Mouse (Mus musculus) liver, embryonic 13.5 days (tissue): ENCODE results near the gene Pxdc1. TPM values are rescaled to one million over a fixed set of nuclear protein-coding genes. Genes with fewer than 3 reads are reported as not detected.

ENCODE experiments used
- ATAC-seq: fragments of 200-750 bp; cut with Nextera tagmentation; 2 replicates; pipeline ENCODE4 v1.8.0; 2017; ENCODE audit warnings: low read depth, mild to moderate bottlenecking, moderate number of reproducible peaks, moderate library complexity
- DNase-seq: peaks from one replicate; pipeline ENCODE4 v3.0.0; 2022
- H3K27ac ChIP-seq: fragments of 300-500 bp; sonication (generic); 2 replicates; pipeline ENCODE4 v1.5.1; 2015; ENCODE audit warnings: moderate library complexity, mild to moderate bottlenecking, inconsistent platforms
- H3K27me3 ChIP-seq: fragments of 300-500 bp; sonication (generic); 2 replicates; pipeline ENCODE4 v1.6.1; 2015; ENCODE audit warnings: mild to moderate bottlenecking, inconsistent platforms
- H3K36me3 ChIP-seq: fragments of 300-500 bp; sonication (generic); 2 replicates; pipeline ENCODE4 v1.6.1; 2015; ENCODE audit warnings: mild to moderate bottlenecking, inconsistent platforms
- H3K4me1 ChIP-seq: fragments of 300-500 bp; sonication (generic); replicated peaks from 2 replicates; pipeline ENCODE4 v1.6.1; 2015; ENCODE audit warnings: inconsistent platforms
- H3K4me2 ChIP-seq: fragments of 300-500 bp; sonication (generic); 2 replicates; pipeline ENCODE4 v1.6.1; 2015; ENCODE audit warnings: inconsistent platforms, mild to moderate bottlenecking, moderate library complexity
- H3K4me3 ChIP-seq: fragments of 300-500 bp; sonication (generic); replicated peaks from 2 replicates; pipeline ENCODE4 v1.5.1; 2015; ENCODE audit warnings: mild to moderate bottlenecking, inconsistent platforms
- H3K9ac ChIP-seq: fragments of 300-500 bp; sonication (generic); 2 replicates; pipeline ENCODE4 v1.6.1; 2015; ENCODE audit warnings: mild to moderate bottlenecking, inconsistent platforms
- H3K9me3 ChIP-seq: fragments of 300-500 bp; sonication (generic); replicated peaks from 2 replicates; pipeline ENCODE4 v1.6.1; 2016; ENCODE audit warnings: inconsistent platforms
- WGBS: fragments of 180-500 bp; shearing (Covaris S2); methylation state at CpG from one replicate; pipeline ENCODE4 v1.1.7; 2015; ENCODE audit not compliant: insufficient replicate concordance; 5-methylcytosine and 5-hydroxymethylcytosine counted together
- polyA plus RNA-seq: library from polyadenylated mRNA; unstranded; fragments of >200 nt; fragmentation: Nextera tagmentation; extraction: Ambion mirVana; gene quantifications from 2 replicates; pipeline ENCODE4 v1.2.1, GENCODE M21; 2015

Gene Pxdc1
- polyA plus RNA-seq, 1 experiment from 2014 or later, result 8.1 TPM

GRCm38 (mm10) chr13:34650371-34650770 lies 2.9 kb downstream of the Pxdc1 start:
- H3K4me2 ChIP-seq, result peak overlapping the region; percentile 62
- H3K4me3 ChIP-seq, result peak overlapping the region; percentile 61
- 44% methylated on average over 6 of the region's 6 CpGs for WGBS
- no peaks in the 10 kb centered on the region for H3K9me3 ChIP-seq
- no peak overlapping the region for H3K27ac ChIP-seq
- no peak for ATAC-seq
- no peaks in the 10 kb centered on the region for H3K36me3 ChIP-seq
- no peak for DNase-seq
- peaks cover 70% of the 10 kb centered on the region for H3K27me3 ChIP-seq
- peaks cover 21% of the 10 kb centered on the region for H3K4me1 ChIP-seq
- no peak overlapping the region for H3K9ac ChIP-seq

GRCm38 (mm10) chr13:34647751-34648150 lies 5.5 kb downstream of the Pxdc1 start:
- Histone ChIP-seq H3K4me1 (peaks cover 18% of the 10 kb centered on the region), H3K27me3 (peaks cover 46% of the 10 kb centered on the region), H3K4me3 (no peak overlapping the region), H3K27ac (no peak overlapping the region), H3K9me3 (no peaks in the 10 kb centered on the region), H3K4me2 (no peak overlapping the region), H3K9ac (no peak overlapping the region), H3K36me3 (no peaks in the 10 kb centered on the region)
- 29% methylated on average over 4 of the region's 4 CpGs for WGBS
- no peak for ATAC-seq
- no peak for DNase-seq

- Histone ChIP-seq H3K36me3 (no peaks in the 10 kb centered on the region), H3K27ac (no peak overlapping the region), H3K27me3 (peaks cover 41% of the 10 kb centered on the region), H3K9me3 (no peaks in the 10 kb centered on the region), H3K4me3 (no peak overlapping the region), H3K9ac (no peak overlapping the region), H3K4me1 (peaks cover 13% of the 10 kb centered on the region), H3K4me2 (no peak overlapping the region)
- DNase-seq, result no peak
- WGBS, result 58% methylated on average over 8 of the region's 8 CpGs
- no peak for ATAC-seq
These were observed 6.1 kb downstream of the Pxdc1 start for GRCm38 (mm10) chr13:34647221-34647620.

GRCm38 (mm10) chr13:34646240-34646750 lies 7.0 kb downstream of the Pxdc1 start:
- WGBS, result 74% methylated on average over 7 of the region's 7 CpGs
- DNase-seq, result no peak
- peaks cover 13% of the 10 kb centered on the region for H3K4me1 ChIP-seq

GRCm38 (mm10) chr13:34645519-34645918 lies 7.8 kb downstream of the Pxdc1 start:
- no peak overlapping the region for H3K4me3 ChIP-seq
- H3K4me1 ChIP-seq, result peaks cover 13% of the 10 kb centered on the region
- no peak overlapping the region for H3K27ac ChIP-seq
- ATAC-seq, result no peak
- no peak for DNase-seq
- H3K9ac ChIP-seq, result no peak overlapping the region
- no peak overlapping the region for H3K4me2 ChIP-seq
- H3K9me3 ChIP-seq, result no peaks in the 10 kb centered on the region
- 73% methylated on average over 5 of the region's 5 CpGs for WGBS
- no peaks in the 10 kb centered on the region for H3K36me3 ChIP-seq
- peaks cover 24% of the 10 kb centered on the region for H3K27me3 ChIP-seq

More at GRCm38 (mm10) chr13:34646240-34646750, 7.0 kb downstream of the Pxdc1 start:
- H3K27ac ChIP-seq, result no peak overlapping the region
- peaks cover 32% of the 10 kb centered on the region for H3K27me3 ChIP-seq
- no peaks in the 10 kb centered on the region for H3K36me3 ChIP-seq
- H3K9ac ChIP-seq, result no peak overlapping the region
- H3K4me3 ChIP-seq, result no peak overlapping the region
- H3K9me3 ChIP-seq, result no peaks in the 10 kb centered on the region
- no peak for ATAC-seq
- H3K4me2 ChIP-seq, result no peak overlapping the region

- Histone ChIP-seq H3K9me3 (no peaks in the 10 kb centered on the region), H3K27me3 (peaks cover 13% of the 10 kb centered on the region), H3K27ac (no peak overlapping the region), H3K9ac (no peak overlapping the region), H3K4me1 (peaks cover 7% of the 10 kb centered on the region), H3K4me3 (no peak overlapping the region), H3K4me2 (no peak overlapping the region), H3K36me3 (no peaks in the 10 kb centered on the region)
- WGBS, result 60% methylated on average over 14 of the region's 14 CpGs
- DNase-seq (no peak), ATAC-seq (no peak)
These were observed 8.9 kb downstream of the Pxdc1 start for GRCm38 (mm10) chr13:34644401-34644800.

- Histone ChIP-seq H3K27ac (no peak overlapping the region), H3K36me3 (no peaks in the 10 kb centered on the region), H3K4me3 (no peak overlapping the region), H3K9ac (no peak overlapping the region), H3K27me3 (peaks cover 8% of the 10 kb centered on the region), H3K9me3 (no peaks in the 10 kb centered on the region), H3K4me1 (peaks cover 4% of the 10 kb centered on the region; the same call in 1 of the 2 replicates), H3K4me2 (no peak overlapping the region)
- ATAC-seq, result no peak
- DNase-seq, result no peak
- 68% methylated on average over 4 of the region's 4 CpGs for WGBS
These were observed 9.4 kb downstream of the Pxdc1 start for GRCm38 (mm10) chr13:34643926-34644325.

- Histone ChIP-seq H3K4me2 (no peak overlapping the region), H3K9me3 (no peaks in the 10 kb centered on the region), H3K4me1 (no peaks in the 10 kb centered on the region), H3K27ac (no peak overlapping the region), H3K27me3 (peaks cover under 1% of the 10 kb centered on the region; the same call in 1 of the 2 replicates), H3K4me3 (no peak overlapping the region), H3K36me3 (peaks cover 2% of the 10 kb centered on the region; the same call in 1 of the 2 replicates), H3K9ac (no peak overlapping the region)
- DNase-seq (peak; percentile 27), ATAC-seq (no peak)
- WGBS, result 22% methylated on average over 7 of the region's 7 CpGs
These were observed 10.1 kb downstream of the Pxdc1 start for GRCm38 (mm10) chr13:34642941-34643875.

- no peaks in the 10 kb centered on the region for H3K4me1 ChIP-seq
- H3K36me3 ChIP-seq, result peaks cover 6% of the 10 kb centered on the region; the same call in 1 of the 2 replicates
- WGBS, result 45% methylated on average over 2 of the region's 2 CpGs
- H3K9ac ChIP-seq, result no peak overlapping the region
- ATAC-seq (no peak), DNase-seq (no peak)
- no peaks in the 10 kb centered on the region for H3K9me3 ChIP-seq
- no peak overlapping the region for H3K27ac ChIP-seq
- H3K4me2 ChIP-seq, result no peak overlapping the region
- no peaks in the 10 kb centered on the region for H3K27me3 ChIP-seq
- H3K4me3 ChIP-seq, result no peak overlapping the region
These were observed 12.2 kb downstream of the Pxdc1 start for GRCm38 (mm10) chr13:34641066-34641465.

- Histone ChIP-seq H3K27ac (no peak overlapping the region), H3K4me1 (no peaks in the 10 kb centered on the region), H3K9me3 (no peaks in the 10 kb centered on the region), H3K27me3 (no peaks in the 10 kb centered on the region), H3K9ac (no peak overlapping the region), H3K4me2 (no peak overlapping the region), H3K36me3 (peaks cover 6% of the 10 kb centered on the region; the same call in 1 of the 2 replicates), H3K4me3 (no peak overlapping the region)
- ATAC-seq (no peak), DNase-seq (no peak)
- 28% methylated on average over 5 of the region's 5 CpGs for WGBS
These were observed 17.3 kb downstream of the Pxdc1 start for GRCm38 (mm10) chr13:34635978-34636377.

GRCm38 (mm10) chr13:34630319-34630718 lies 23.0 kb downstream of the Pxdc1 start:
- Histone ChIP-seq H3K4me1 (no peaks in the 10 kb centered on the region), H3K4me3 (no peak overlapping the region), H3K27ac (no peak overlapping the region), H3K4me2 (no peak overlapping the region), H3K36me3 (peaks cover 5% of the 10 kb centered on the region; the same call in 1 of the 2 replicates), H3K27me3 (no peaks in the 10 kb centered on the region), H3K9ac (no peak overlapping the region), H3K9me3 (no peaks in the 10 kb centered on the region)
- 80% methylated on average over 8 of the region's 8 CpGs for WGBS
- DNase-seq (no peak), ATAC-seq (peak; percentile 51)
